Mouse (Mus musculus) cerebellum, adult 9-10 months (tissue): ENCODE results near the gene Fam149b.
"Not testable (repeated sequence)": the region's sequence is repeated elsewhere in the genome, so short reads cannot be mapped to it uniquely, and the experiment has no call there.

ENCODE experiments used
- DNase-seq: peaks from one replicate; pipeline ENCODE4 v3.0.0; 2022

The Fam149b gene

DNA sequence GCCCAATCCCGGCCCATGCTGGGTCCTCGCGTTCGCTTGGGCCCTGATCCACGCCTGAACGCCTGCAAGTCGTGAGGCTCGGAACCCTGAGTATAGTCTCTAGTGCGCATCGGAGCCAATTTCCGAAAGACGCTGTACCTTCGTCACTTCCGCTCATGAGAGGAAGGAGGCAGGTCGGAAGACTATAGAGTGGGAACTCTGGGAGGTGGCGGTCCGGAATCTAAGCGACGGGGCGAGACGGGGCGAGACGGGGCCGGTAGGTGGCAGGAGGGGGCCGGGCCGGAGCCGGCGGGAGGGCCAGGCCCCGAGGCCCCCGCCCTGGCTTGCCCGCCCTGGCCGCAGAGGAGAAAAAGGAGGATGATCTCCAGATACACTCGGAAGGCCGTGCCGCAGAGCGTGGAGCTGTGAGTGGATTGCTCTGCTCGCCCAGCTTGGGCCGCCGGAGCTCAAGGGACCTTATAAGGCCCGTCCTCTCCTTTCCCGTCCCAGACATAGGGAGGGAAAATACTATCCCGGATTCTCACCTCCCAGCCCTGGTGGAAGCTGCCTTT lies at the start of gene Fam149b, which contains the start of gene Ecd:
TSS of gene Fam149b (plus strand) at position 172 of the 551 bp plus-strand sequence.
TSS of gene Ecd (minus strand) at position 131 of the 551 bp plus-strand sequence.
- DNase-seq: peak; percentile 94

GRCm38 (mm10) chr14:20305085-20305484 lies 42.9 kb upstream of the Fam149b start:
- not testable (repeated sequence) for DNase-seq

- no peak for DNase-seq
Measured at GRCm38 (mm10) chr14:20315137-20315536, 32.8 kb upstream of the Fam149b start.

DNA sequence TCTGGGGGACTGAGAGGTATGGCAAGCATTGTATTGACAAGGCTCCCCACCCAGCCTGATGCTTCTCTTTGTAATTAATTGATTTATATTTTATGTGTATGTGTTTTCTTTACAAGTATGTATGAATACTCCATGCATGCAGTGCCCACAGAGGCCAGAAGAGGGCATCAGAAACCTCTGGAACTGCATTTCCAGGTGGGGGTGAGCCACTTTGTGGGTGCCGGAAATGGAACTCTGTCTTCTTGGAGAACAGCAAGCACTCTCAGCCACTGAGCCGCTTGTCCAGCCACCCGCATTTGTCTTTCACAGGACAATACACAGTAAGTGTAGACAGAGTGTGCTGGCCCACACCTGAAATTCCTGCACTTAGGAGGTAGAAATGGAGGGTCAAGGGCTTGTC lies 28.5 kb upstream of the Fam149b start:
- DNase-seq: peak; percentile 34

GRCm38 (mm10) chr14:20324196-20324595 lies 23.8 kb upstream of the Fam149b start:
- no peak for DNase-seq

DNA sequence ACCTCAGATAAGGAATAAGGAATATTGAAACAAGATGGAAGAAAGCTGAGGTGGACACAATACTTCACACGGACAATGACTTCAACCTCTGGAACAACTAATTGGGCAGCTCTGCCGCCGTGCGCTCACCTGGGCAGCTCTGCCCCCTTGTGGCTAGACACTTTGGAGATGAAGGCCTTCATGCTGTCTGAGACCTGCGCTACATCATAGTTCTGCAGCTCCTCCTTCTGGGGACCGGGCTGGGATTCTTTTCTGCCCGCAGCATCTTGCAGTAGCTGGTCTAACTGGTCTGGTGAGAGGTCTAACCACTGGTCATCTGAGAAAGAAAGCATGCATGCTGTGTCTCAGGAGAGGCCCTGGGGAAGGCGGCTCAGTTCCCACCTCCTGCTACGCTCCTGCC lies 19.5 kb upstream of the Fam149b start:
- DNase-seq: no peak

DNA sequence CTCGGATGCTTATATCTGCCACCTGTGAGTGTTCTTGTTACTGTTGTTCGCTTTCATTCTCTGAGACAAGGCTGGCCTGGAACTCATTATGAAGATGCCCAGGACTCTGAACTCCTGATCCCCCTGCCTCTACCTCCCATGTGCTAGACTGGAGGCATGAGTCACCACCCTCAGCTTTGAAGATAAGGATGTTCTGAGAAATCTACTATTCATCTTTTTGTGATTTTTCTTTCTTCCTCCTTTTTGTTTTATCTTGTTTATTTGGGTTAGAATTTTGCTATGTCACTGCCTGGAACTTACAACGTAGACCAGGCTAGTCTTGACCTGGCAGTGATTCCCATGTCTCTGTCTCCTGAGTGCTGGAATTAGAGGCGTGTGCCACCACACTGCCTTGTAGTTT lies 16.6 kb upstream of the Fam149b start:
- no peak for DNase-seq

DNA sequence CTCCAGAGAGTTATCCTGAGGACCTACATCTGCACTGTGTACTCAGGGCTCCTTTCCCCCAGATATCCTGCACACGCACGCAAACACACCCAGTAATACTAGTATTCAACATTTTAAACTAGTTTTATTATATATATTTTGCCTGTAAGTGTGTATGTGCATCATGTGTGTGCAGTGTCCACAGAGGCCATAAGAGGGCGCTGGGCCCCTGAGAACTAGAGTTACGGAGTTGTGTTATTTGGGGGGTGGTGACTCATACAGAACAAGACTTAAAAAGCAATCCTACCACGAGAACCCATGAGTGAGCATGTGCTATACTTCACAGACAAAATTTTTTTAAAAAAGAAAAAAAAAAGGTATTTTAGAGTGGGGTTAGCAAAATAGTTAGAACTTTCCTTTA lies 8.5 kb upstream of the Fam149b start:
- no peak for DNase-seq

DNA sequence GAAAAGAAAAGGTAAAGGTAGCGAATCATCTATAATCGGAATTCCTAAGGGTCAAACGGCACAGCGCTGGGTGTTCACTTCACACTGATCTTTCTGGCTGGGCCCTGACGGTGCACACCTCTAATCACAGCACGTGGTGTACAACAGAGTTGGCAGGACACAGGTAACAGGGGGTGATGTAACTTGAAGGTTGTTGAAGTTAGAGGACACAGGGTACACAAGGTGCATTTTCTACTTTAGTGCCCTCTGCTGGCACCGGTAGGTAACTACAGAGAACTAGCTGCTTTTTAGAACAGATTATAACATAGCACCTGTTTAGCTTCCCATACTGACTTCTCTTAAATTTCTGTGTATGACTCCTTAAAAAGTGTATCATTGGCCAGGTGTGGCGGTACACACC lies 7.8 kb upstream of the Fam149b start:
- DNase-seq: no peak

GRCm38 (mm10) chr14:20340866-20341265 lies 7.1 kb upstream of the Fam149b start:
- DNase-seq: no peak

GRCm38 (mm10) chr14:20345885-20346284 lies 2.1 kb upstream of the Fam149b start:
- no peak for DNase-seq

- no peak for DNase-seq
Measured at GRCm38 (mm10) chr14:20347441-20347990, 446 bp upstream of the Fam149b start.

DNA sequence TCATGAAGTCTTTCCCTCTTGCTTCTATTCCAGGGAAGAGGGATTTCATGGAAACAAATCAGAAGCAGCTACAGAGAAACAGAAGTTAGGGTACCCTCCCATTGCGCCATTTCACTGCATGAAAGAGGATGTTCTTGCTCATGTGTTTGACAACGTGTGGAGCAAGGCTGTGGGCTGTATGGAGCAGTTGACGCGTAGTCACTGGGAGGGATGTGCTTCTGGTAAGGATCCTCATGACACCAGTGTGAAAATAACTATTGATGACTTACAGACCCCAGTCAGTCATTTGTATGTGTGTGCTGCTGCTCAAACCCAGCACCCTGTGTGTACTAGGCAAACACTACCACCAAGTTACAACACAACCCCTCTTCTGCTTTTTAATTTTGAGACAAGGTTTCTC lies 15.3 kb downstream of the Fam149b start:
- DNase-seq: no peak

DNA sequence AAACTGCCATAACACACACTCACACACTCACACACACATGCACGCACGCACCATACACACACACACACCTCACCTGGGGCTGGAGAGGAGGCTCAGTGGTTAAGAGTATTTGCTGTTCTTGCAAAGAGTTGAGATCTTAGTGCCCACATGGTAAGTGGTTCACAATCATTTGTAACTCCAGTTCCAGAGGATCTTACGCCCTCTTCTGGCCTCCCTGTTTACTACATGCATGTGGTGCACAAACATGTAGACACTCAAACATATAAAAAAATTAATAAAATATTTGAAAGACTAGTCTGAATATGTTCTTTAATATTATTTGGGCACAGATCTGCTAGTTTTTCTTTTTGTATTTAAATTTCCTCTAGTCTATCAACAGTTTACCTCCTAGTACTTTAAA lies 20.3 kb downstream of the Fam149b start:
- no peak for DNase-seq

- no peak for DNase-seq
Measured at GRCm38 (mm10) chr14:20370798-20371197, 22.8 kb downstream of the Fam149b start.

GRCm38 (mm10) chr14:20371854-20372253 lies 23.9 kb downstream of the Fam149b start:
- no peak for DNase-seq

- no peak for DNase-seq
Measured at GRCm38 (mm10) chr14:20377112-20377521, 29.2 kb downstream of the Fam149b start.

- peak; percentile 43 for DNase-seq
Measured at GRCm38 (mm10) chr14:20378313-20379061, 30.5 kb downstream of the Fam149b start.

DNA sequence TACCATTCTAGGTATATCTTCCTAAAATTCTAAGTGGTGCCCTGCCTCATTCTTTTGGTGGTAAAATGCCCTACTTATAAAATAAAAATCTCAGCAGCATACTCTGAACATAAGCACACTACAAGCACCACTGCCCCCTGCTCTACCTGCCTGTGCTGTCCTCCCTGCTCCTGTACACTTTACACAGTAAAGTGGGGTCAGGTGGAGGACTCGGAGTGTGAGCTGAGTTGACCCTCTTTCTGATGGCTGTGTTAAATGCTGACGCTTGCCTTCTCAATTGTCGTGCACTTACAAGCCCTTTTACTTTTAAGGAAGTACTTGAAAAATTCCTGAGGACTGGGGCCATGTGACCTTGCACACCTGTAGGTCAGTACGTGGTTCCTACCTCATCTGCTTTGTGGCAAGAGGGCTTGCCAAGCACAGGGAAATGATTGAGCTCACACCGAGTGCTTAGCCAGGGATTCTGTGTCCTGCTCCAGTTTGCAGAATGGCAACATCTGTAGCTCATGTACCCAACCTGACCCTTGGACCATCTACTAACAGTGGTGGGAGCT lies 31.2 kb downstream of the Fam149b start:
- no peak for DNase-seq

- DNase-seq: no peak
Measured at GRCm38 (mm10) chr14:20379753-20380430, 31.9 kb downstream of the Fam149b start.

DNA sequence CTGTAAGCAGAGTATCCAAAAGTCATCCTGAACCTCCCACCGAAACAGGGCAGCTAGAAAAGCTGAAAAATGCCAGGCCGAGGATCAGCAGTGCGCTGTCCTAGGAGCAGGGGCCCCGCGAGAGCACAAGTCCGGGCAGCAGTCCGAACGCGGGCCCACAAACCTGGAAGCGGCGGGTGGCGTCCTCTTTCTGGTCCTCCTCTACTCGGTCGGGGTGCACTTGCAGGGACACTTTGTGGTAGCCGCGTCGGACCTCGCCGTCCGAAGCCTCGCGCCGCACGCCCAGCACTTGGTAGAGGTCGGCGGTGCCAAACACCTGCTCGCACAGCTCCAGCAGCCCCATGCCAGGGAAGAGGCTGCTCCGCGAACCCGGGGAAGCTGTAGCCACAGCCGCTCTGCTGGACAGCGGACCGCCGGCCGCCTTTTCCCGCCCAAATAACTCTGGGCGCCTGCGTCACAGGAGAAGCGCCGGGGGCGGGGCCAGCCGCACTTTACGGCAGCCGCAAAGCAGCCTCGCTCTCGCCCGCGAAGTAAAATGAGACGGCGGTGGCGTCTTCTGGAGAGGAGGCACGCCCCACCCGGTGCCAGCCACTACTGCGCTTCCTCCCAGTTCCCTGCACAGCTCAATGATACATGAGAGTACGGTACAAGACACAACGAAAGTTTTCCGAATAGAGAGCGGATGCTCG lies 40.6 kb downstream of the Fam149b start, which contains the start of gene Dnajc9:
TSS of gene Dnajc9 (minus strand) at position 470 of the 689 bp plus-strand sequence.
- DNase-seq: peak; percentile 93

DNA sequence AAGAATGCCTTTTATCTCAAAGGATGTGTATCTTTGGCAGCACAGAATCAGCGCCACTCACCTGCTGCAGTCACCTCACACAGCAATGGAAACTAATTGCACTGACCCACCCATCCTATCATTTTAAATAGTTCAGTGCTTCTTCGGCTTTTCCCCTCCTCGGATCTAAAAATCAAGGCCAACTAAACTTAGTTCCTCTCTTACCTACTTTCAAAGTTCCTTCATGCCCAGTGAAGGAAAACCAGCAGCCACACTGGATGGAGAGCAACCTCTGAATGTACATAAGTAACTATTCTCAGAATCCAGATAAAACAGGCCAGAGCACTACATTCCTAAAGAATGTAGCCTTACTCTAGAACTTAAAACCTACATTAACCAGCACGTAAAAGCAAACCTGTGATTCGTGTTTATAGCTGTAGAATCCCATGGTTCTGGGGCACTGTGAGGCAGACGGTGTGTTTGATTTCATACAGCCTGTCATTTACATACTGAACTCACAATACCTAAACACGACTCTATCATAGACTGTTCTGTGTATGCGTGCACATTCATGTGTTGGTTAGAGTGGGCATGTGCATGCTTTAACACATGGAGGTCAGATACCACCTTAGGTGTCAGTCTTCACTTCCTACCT lies 41.6 kb downstream of the Fam149b start:
- DNase-seq: no peak
